Mouse (Mus musculus): Measurements from ENCODE around the gene Hmgcl.

GRCm38 (mm10) chr4:135928376-135928775 lies 17.9 kb upstream of the Hmgcl start:
- TF ChIP-seq POLR2A (IDR thresholded peaks at IDR 0.05; ENCODE audit: borderline replicate concordance, extremely low read depth, insufficient read depth, insufficient read length, poor library complexity, severe bottlenecking) (no peak), CTCF (IDR thresholded peaks at IDR 0.05; ENCODE audit: borderline replicate concordance, extremely low read depth, insufficient read depth, insufficient read length) (no peak)

Data from brain, embryonic 14.5 days (tissue).